8 mouse cellular contexts compared by ENCODE assay signal in the genomic region with DNA sequence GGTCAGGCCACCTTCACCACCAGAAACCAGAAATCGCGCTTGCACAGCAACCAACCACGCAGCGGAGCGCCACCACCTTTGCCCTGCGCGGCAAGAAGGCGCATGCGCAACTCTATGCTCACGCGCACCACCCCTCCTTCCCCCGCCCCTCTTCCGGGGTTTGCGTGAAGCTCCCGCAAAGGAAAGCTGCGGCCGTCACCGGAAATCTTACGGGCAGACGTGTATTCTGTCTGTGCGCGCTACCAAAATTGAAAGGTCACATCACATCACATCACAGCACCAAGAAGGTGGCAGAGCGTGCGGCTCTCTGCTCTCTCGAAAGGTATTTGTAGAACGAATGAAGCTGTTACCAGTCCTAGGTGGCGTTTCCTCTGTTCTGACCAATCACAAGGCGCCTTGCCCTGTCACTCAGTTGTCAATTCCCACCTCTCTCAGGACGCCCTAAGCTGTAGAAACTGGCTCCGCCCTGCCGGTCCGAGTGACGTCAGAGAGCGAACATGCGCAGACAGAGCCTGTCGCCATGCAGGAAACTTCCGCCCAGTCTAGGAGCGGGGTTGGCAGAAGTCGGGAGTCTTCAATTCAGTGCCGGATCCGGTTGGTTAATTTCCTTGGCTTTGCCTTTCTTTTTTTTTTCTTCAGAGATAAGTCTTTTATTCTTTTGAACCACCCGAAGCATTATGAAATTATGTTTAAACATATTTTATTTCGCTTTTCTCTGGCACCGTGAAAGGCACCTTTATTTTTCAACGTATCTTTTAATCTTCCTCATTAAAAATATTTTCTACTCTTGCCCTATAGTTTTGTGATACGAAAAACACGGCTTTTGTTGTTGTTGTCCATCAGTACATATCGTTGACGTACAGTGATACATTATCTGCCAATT. TPM values are rescaled to one million over a fixed set of nuclear protein-coding genes. Genes with fewer than 3 reads are reported as not detected.
DNase-seq lines count a peak whose midpoint lies in the region; ATAC-seq and TF ChIP-seq lines count a peak whose summit lies in the region.

A gene (plus strand): TSS at position 151 of the 883 bp plus-strand sequence.
A gene (minus strand): TSS at position 322 of the 883 bp plus-strand sequence.
A gene (minus strand): TSS at position 322 of the 883 bp plus-strand sequence.

- H3K9ac ChIP-seq in forebrain, embryonic 16.5 days (replicated peaks; ENCODE audit: low read depth, low read length): peak within 1 kb of the TSS; percentile 74
- peak within 1 kb of the TSS; percentile 71 for H3K9ac ChIP-seq in lung, embryonic 14.5 days

- H3K9me3 ChIP-seq in G1E (replicated peaks): no peaks in the 10 kb centered on the region
- no peaks in the 10 kb centered on the region for H3K9me3 ChIP-seq in forebrain, embryonic 16.5 days (ENCODE audit: control insufficient read depth, low read length)
- no peaks in the 10 kb centered on the region for H3K9me3 ChIP-seq in lung, embryonic 14.5 days (ENCODE audit: low read depth, low read length)

- peaks cover 18% of the 10 kb centered on the region for H3K4me1 ChIP-seq in G1E (ENCODE audit: insufficient read depth, low read depth, low read length)
- H3K4me1 ChIP-seq in forebrain, embryonic 16.5 days (replicated peaks; ENCODE audit: control insufficient read depth, insufficient read depth, low read length): peaks cover 11% of the 10 kb centered on the region
- H3K4me1 ChIP-seq in lung, embryonic 14.5 days (ENCODE audit: insufficient read depth): peaks cover 9% of the 10 kb centered on the region
- no peaks in the 10 kb centered on the region for H3K4me1 ChIP-seq in olfactory bulb, adult 2 months (ENCODE audit: control insufficient read depth, insufficient read depth, low read length)
- no peaks in the 10 kb centered on the region for H3K4me1 ChIP-seq in thymus, adult 2 months (replicated peaks; ENCODE audit: control insufficient read depth, insufficient read depth, low read length)

- peak within 1 kb of the TSS; percentile 92 for H3K4me3 ChIP-seq in G1E (ENCODE audit: low read depth, low read length)
- H3K4me3 ChIP-seq in forebrain, embryonic 16.5 days (replicated peaks; ENCODE audit: low read length): peak within 1 kb of the TSS; percentile 59
- peak within 1 kb of the TSS; percentile 95 for H3K4me3 ChIP-seq in layer of hippocampus, adult 2 months
- peak within 1 kb of the TSS; percentile 75 for H3K4me3 ChIP-seq in lung, embryonic 14.5 days (ENCODE audit: low read depth, low read length)
- H3K4me3 ChIP-seq in olfactory bulb, adult 2 months (ENCODE audit: insufficient read depth, low read depth, low read length): peak within 1 kb of the TSS; percentile 60
- peak within 1 kb of the TSS; percentile 99 for H3K4me3 ChIP-seq in thymus, adult 2 months (ENCODE audit: control insufficient read depth, insufficient read depth, low read length)

- peak; percentile 90 for DNase-seq in G1E (ENCODE audit: low spot score)
- DNase-seq in cerebellum, adult 18-20 months: peak; percentile 98 to 100
- DNase-seq in heart, postnatal 36 days: peak; percentile 99 to 100
- DNase-seq in layer of hippocampus, adult 2 months (ENCODE audit: low spot score in 2 of 2): peak; percentile 99 to 100
- DNase-seq in lung, embryonic 14.5 days: peak; percentile 100
- peak; percentile 99 for DNase-seq in thymus, adult 2 months

- intact Hi-C loops in heart, postnatal 36 days (cut with DNase I): loop anchor here (5.0 kb wide), 1 partner anchor 226 kb away; a partner anchor contains a TSS

- peak within 1 kb of the TSS; percentile 46 for H3K4me2 ChIP-seq in forebrain, embryonic 16.5 days (ENCODE audit: low read length)
- peak within 1 kb of the TSS; percentile 63 for H3K4me2 ChIP-seq in lung, embryonic 14.5 days

- TF ChIP-seq POLR2A in olfactory bulb, adult 2 months (IDR thresholded peaks at IDR 0.05; ENCODE audit: insufficient read depth, low read depth, low read length): peak; percentile 81
- peak; percentile 76 for TF ChIP-seq POLR2A in thymus, adult 2 months (IDR thresholded peaks at IDR 0.05; ENCODE audit: control insufficient read depth, extremely low read depth, insufficient read depth, low read length, poor library complexity)

- WGBS in forebrain, embryonic 16.5 days: under 1% methylated on average over 49 of the region's 49 CpGs
- WGBS in lung, embryonic 14.5 days: under 1% methylated on average over 49 of the region's 49 CpGs
- WGBS in olfactory bulb, adult 2 months: under 1% methylated on average over 49 of the region's 49 CpGs
- WGBS in thymus, adult 2 months: under 1% methylated on average over 49 of the region's 49 CpGs

- peaks cover 10% of the 10 kb centered on the region for H3K36me3 ChIP-seq in G1E (replicated peaks)
- no peaks in the 10 kb centered on the region for H3K36me3 ChIP-seq in forebrain, embryonic 16.5 days (ENCODE audit: control insufficient read depth, insufficient read depth)
- no peaks in the 10 kb centered on the region for H3K36me3 ChIP-seq in lung, embryonic 14.5 days (ENCODE audit: insufficient read depth)
- no peaks in the 10 kb centered on the region for H3K36me3 ChIP-seq in thymus, adult 2 months (ENCODE audit: control insufficient read depth, insufficient read depth, low read length)

- ATAC-seq in G1E (ENCODE audit: extremely low read depth, insufficient number of reproducible peaks, low FRiP score, poor library complexity, severe bottlenecking): peak; percentile 81
- ATAC-seq in forebrain, embryonic 16.5 days: peak; percentile 97
- ATAC-seq in lung, embryonic 14.5 days (ENCODE audit: insufficient read depth): peak; percentile 98

- H3K27ac ChIP-seq in forebrain, embryonic 16.5 days (ENCODE audit: low read length): peak within 1 kb of the TSS; percentile 95
- H3K27ac ChIP-seq in layer of hippocampus, adult 2 months: peak within 1 kb of the TSS; percentile 99
- peak within 1 kb of the TSS; percentile 92 for H3K27ac ChIP-seq in lung, embryonic 14.5 days (ENCODE audit: low read depth)
- H3K27ac ChIP-seq in olfactory bulb, adult 2 months (ENCODE audit: insufficient read depth, low read depth, low read length): peak within 1 kb of the TSS; percentile 96
- peak within 1 kb of the TSS; percentile 91 for H3K27ac ChIP-seq in thymus, adult 2 months (ENCODE audit: control insufficient read depth, insufficient read depth, low read length)

- TF ChIP-seq CTCF in G1E (IDR thresholded peaks at IDR 0.05; ENCODE audit: low read depth, low read length): no peak
- peak; percentile 29; the same call in 1 of the 2 replicates for TF ChIP-seq CTCF in layer of hippocampus, adult 2 months (conservative IDR thresholded peaks at IDR 0.05)
- TF ChIP-seq CTCF in lung, embryonic 14.5 days (IDR thresholded peaks at IDR 0.05; ENCODE audit: low read depth): peak; percentile 23
- TF ChIP-seq CTCF in olfactory bulb, adult 2 months (IDR thresholded peaks at IDR 0.05; ENCODE audit: insufficient read depth, low read depth, low read length): no peak
- peak; percentile 36; the same call in 1 of the 2 replicates for TF ChIP-seq CTCF in thymus, adult 2 months (IDR thresholded peaks at IDR 0.05; ENCODE audit: borderline replicate concordance, control insufficient read depth, extremely low read depth, insufficient read depth, low read length, poor library complexity)

- no peaks in the 10 kb centered on the region for H3K27me3 ChIP-seq in G1E (ENCODE audit: insufficient read depth, low read length)
- no peaks in the 10 kb centered on the region for H3K27me3 ChIP-seq in forebrain, embryonic 16.5 days (replicated peaks; ENCODE audit: control insufficient read depth, insufficient read depth, low read length)
- no peaks in the 10 kb centered on the region for H3K27me3 ChIP-seq in lung, embryonic 14.5 days (ENCODE audit: insufficient read depth, low read length)
- H3K27me3 ChIP-seq in thymus, adult 2 months (ENCODE audit: control insufficient read depth, insufficient read depth, low read length): no peaks in the 10 kb centered on the region

RNA-seq across cellular contexts. Expression of the first gene that starts in this region (rescaled TPM):
- total RNA-seq in G1E (2014; fragmentation: Nextera tagmentation) (16.6 and 18.0 TPM in 2 replicates), G1E (2017) (9.2 and 9.8 TPM in 2 replicates)
- 0.34 and 0.50 TPM in 2 replicates for polyA plus RNA-seq in G1E (2012)
- 12.4 and 12.6 TPM in 2 replicates for polyA plus RNA-seq in forebrain, embryonic 16.5 days (2015; fragmentation: Nextera tagmentation; extraction: Ambion mirVana)
- total RNA-seq in heart, postnatal 36 days (2021): 1 to 10 TPM; 1.3 to 2.0 TPM
- 1 to 10 TPM; 7.8 to 8.4 TPM for total RNA-seq in layer of hippocampus, adult 2 months (2021)
- 5.5 and 6.3 TPM in 2 replicates for polyA plus RNA-seq in lung, embryonic 14.5 days (2014; fragmentation: Nextera tagmentation; extraction: Ambion mirVana)
- not detected in 2 replicates for polyA plus RNA-seq in olfactory bulb, adult 2 months (2012; ENCODE audit: insufficient read depth, insufficient read length, low replicate concordance, missing spikeins)
- 1.0 and 1.4 TPM in 2 replicates for polyA plus RNA-seq in thymus, adult 2 months (2012; rRNA removed)

RNA-seq across cellular contexts. Expression of the second gene that starts in this region (rescaled TPM):
- total RNA-seq in G1E (2014; fragmentation: Nextera tagmentation) (4.7 TPM in 1 of 2 replicates, not detected in the other), G1E (2017) (15.0 and 16.3 TPM in 2 replicates)
- polyA plus RNA-seq in G1E (2012): 1.0 and 1.6 TPM in 2 replicates
- polyA plus RNA-seq in forebrain, embryonic 16.5 days (2015; fragmentation: Nextera tagmentation; extraction: Ambion mirVana): 22.3 and 23.3 TPM in 2 replicates
- total RNA-seq in heart, postnatal 36 days (2021): 10 to 100 TPM; 37.3 to 38.0 TPM
- 10 to 100 TPM; 14.8 to 15.8 TPM for total RNA-seq in layer of hippocampus, adult 2 months (2021)
- polyA plus RNA-seq in lung, embryonic 14.5 days (2014; fragmentation: Nextera tagmentation; extraction: Ambion mirVana): 29.5 and 30.8 TPM in 2 replicates
- polyA plus RNA-seq in olfactory bulb, adult 2 months (2012; ENCODE audit: insufficient read depth, insufficient read length, low replicate concordance, missing spikeins): not detected in 2 replicates
- 7.5 and 8.0 TPM in 2 replicates for polyA plus RNA-seq in thymus, adult 2 months (2012; rRNA removed)

RNA-seq across cellular contexts. Expression of the third gene that starts in this region (rescaled TPM):
- total RNA-seq in G1E (2014; fragmentation: Nextera tagmentation) (6.6 and 10.5 TPM in 2 replicates), G1E (2017) (12.7 and 14.8 TPM in 2 replicates)
- 0.13 and 0.17 TPM in 2 replicates for polyA plus RNA-seq in G1E (2012)
- 13.3 and 16.9 TPM in 2 replicates for polyA plus RNA-seq in forebrain, embryonic 16.5 days (2015; fragmentation: Nextera tagmentation; extraction: Ambion mirVana)
- 10 to 100 TPM; 28.5 to 28.6 TPM for total RNA-seq in heart, postnatal 36 days (2021)
- 10 to 100 TPM; 23.2 to 23.3 TPM for total RNA-seq in layer of hippocampus, adult 2 months (2021)
- 11.9 and 12.2 TPM in 2 replicates for polyA plus RNA-seq in lung, embryonic 14.5 days (2014; fragmentation: Nextera tagmentation; extraction: Ambion mirVana)
- polyA plus RNA-seq in olfactory bulb, adult 2 months (2012; ENCODE audit: insufficient read depth, insufficient read length, low replicate concordance, missing spikeins): not detected in 2 replicates
- polyA plus RNA-seq in thymus, adult 2 months (2012; rRNA removed): 3.8 and 4.6 TPM in 2 replicates

Comparison
In these comparisons a context has a peak if more than half of its experiments do, and no peak if none do; other contexts are left out.
1. Peak in every context shown above with its lines: DNase-seq, ATAC-seq, H3K4me3 ChIP-seq and H3K27ac ChIP-seq.
2. CTCF ChIP-seq: peak in layer of hippocampus, adult 2 months (single experiment), lung, embryonic 14.5 days (single experiment) and thymus, adult 2 months (single experiment); none in G1E (single experiment) and olfactory bulb, adult 2 months (single experiment).